Mouse (Mus musculus): ENCODE measurements at regions not wholly inside any gene's neighbourhood (a gene's known extent, or its start where the extent isn't known, plus 50 kb on each side); places are given as distances from the start of the nearest gene placed in this dataset.

- Histone ChIP-seq H3K4me1 (replicated peaks; ENCODE audit: control insufficient read depth, insufficient read depth) (no peaks in the 10 kb centered on the region), H3K4me3 (ENCODE audit: low read depth, low read length) (no peak overlapping the region), H3K27me3 (ENCODE audit: control insufficient read depth, insufficient read depth, low read length) (no peaks in the 10 kb centered on the region), H3K27ac (replicated peaks) (peak overlapping the region; percentile 85), H3K36me3 (ENCODE audit: control insufficient read depth, insufficient read depth, low read length) (no peaks in the 10 kb centered on the region), H3K9me3 (ENCODE audit: control insufficient read depth, low read length) (no peaks in the 10 kb centered on the region), H3K9ac (ENCODE audit: low read length) (no peak overlapping the region), H3K4me2 (replicated peaks; ENCODE audit: low read depth) (no peak overlapping the region)
- ATAC-seq (ENCODE audit: low FRiP score, low TSS enrichment), result peak; percentile 61; the same call in 1 of the 2 replicates
- 51% methylated on average over 11 of the region's 11 CpGs for WGBS
- no peak for TF ChIP-seq CTCF (IDR thresholded peaks at IDR 0.05; ENCODE audit: low read depth)
- peak; percentile 82 for TF ChIP-seq EP300 (optimal IDR thresholded peaks at IDR 0.05)
- DNase-seq (ENCODE audit: low spot score), result no peak
Observed at GRCm38 (mm10) chr14:76708728-76709127, 152.0 kb upstream of the Serp2 start.

GRCm38 (mm10) chr14:76703373-76703764 is 146.7 kb upstream of the Serp2 start:
- 74% methylated on average over 7 of the region's 7 CpGs for WGBS
- DNase-seq (ENCODE audit: low spot score) (no peak), ATAC-seq (ENCODE audit: low FRiP score, low TSS enrichment) (no peak)
- Histone ChIP-seq H3K4me2 (replicated peaks; ENCODE audit: low read depth) (no peak overlapping the region), H3K9me3 (ENCODE audit: control insufficient read depth, low read length) (no peaks in the 10 kb centered on the region), H3K27me3 (ENCODE audit: control insufficient read depth, insufficient read depth, low read length) (no peaks in the 10 kb centered on the region), H3K9ac (ENCODE audit: low read length) (no peak overlapping the region), H3K4me3 (ENCODE audit: low read depth, low read length) (no peak overlapping the region), H3K4me1 (replicated peaks; ENCODE audit: control insufficient read depth, insufficient read depth) (peaks cover 2% of the 10 kb centered on the region), H3K27ac (replicated peaks) (no peak overlapping the region), H3K36me3 (ENCODE audit: control insufficient read depth, insufficient read depth, low read length) (no peaks in the 10 kb centered on the region)
- no peak for TF ChIP-seq EP300 (optimal IDR thresholded peaks at IDR 0.05)
- no peak for TF ChIP-seq CTCF (IDR thresholded peaks at IDR 0.05; ENCODE audit: low read depth)

GRCm38 (mm10) chr14:76702709-76703372 is 146.2 kb upstream of the Serp2 start:
- Histone ChIP-seq H3K36me3 (ENCODE audit: control insufficient read depth, insufficient read depth, low read length) (no peaks in the 10 kb centered on the region), H3K4me3 (ENCODE audit: low read depth, low read length) (no peak overlapping the region), H3K4me2 (replicated peaks; ENCODE audit: low read depth) (no peak overlapping the region), H3K27me3 (ENCODE audit: control insufficient read depth, insufficient read depth, low read length) (no peaks in the 10 kb centered on the region), H3K27ac (replicated peaks) (no peak overlapping the region), H3K4me1 (replicated peaks; ENCODE audit: control insufficient read depth, insufficient read depth) (peaks cover 2% of the 10 kb centered on the region), H3K9ac (ENCODE audit: low read length) (no peak overlapping the region), H3K9me3 (ENCODE audit: control insufficient read depth, low read length) (no peaks in the 10 kb centered on the region)
- ATAC-seq (ENCODE audit: low FRiP score, low TSS enrichment) (no peak), DNase-seq (ENCODE audit: low spot score) (no peak)
- 46% methylated on average over 8 of the region's 8 CpGs for WGBS
- TF ChIP-seq CTCF (IDR thresholded peaks at IDR 0.05; ENCODE audit: low read depth) (no peak), EP300 (optimal IDR thresholded peaks at IDR 0.05) (no peak)

GRCm38 (mm10) chr14:76701911-76702708 is 145.4 kb upstream of the Serp2 start:
- no peak for DNase-seq (ENCODE audit: low spot score)
- 64% methylated on average over 14 of the region's 14 CpGs for WGBS
- H3K36me3 ChIP-seq (ENCODE audit: control insufficient read depth, insufficient read depth, low read length), result no peaks in the 10 kb centered on the region
- no peak for TF ChIP-seq CTCF (IDR thresholded peaks at IDR 0.05; ENCODE audit: low read depth)
- no peak for TF ChIP-seq EP300 (optimal IDR thresholded peaks at IDR 0.05)
- no peak overlapping the region for H3K4me2 ChIP-seq (replicated peaks; ENCODE audit: low read depth)
- H3K27ac ChIP-seq (replicated peaks), result no peak overlapping the region
- peaks cover 2% of the 10 kb centered on the region for H3K4me1 ChIP-seq (replicated peaks; ENCODE audit: control insufficient read depth, insufficient read depth)
- no peak overlapping the region for H3K4me3 ChIP-seq (ENCODE audit: low read depth, low read length)
- no peaks in the 10 kb centered on the region for H3K9me3 ChIP-seq (ENCODE audit: control insufficient read depth, low read length)
- no peak for ATAC-seq (ENCODE audit: low FRiP score, low TSS enrichment)
- H3K9ac ChIP-seq (ENCODE audit: low read length), result no peak overlapping the region
- no peaks in the 10 kb centered on the region for H3K27me3 ChIP-seq (ENCODE audit: control insufficient read depth, insufficient read depth, low read length)

GRCm38 (mm10) chr14:76701304-76701703 is 144.6 kb upstream of the Serp2 start:
- peaks cover 2% of the 10 kb centered on the region for H3K4me1 ChIP-seq (replicated peaks; ENCODE audit: control insufficient read depth, insufficient read depth)
- no peak overlapping the region for H3K4me2 ChIP-seq (replicated peaks; ENCODE audit: low read depth)
- DNase-seq (ENCODE audit: low spot score) (no peak), ATAC-seq (ENCODE audit: low FRiP score, low TSS enrichment) (no peak)
- WGBS, result 65% methylated on average over 1 of the region's 1 CpGs
- no peaks in the 10 kb centered on the region for H3K9me3 ChIP-seq (ENCODE audit: control insufficient read depth, low read length)
- no peak overlapping the region for H3K9ac ChIP-seq (ENCODE audit: low read length)
- no peaks in the 10 kb centered on the region for H3K36me3 ChIP-seq (ENCODE audit: control insufficient read depth, insufficient read depth, low read length)
- H3K4me3 ChIP-seq (ENCODE audit: low read depth, low read length), result no peak overlapping the region
- TF ChIP-seq EP300 (optimal IDR thresholded peaks at IDR 0.05) (no peak), CTCF (IDR thresholded peaks at IDR 0.05; ENCODE audit: low read depth) (no peak)
- H3K27me3 ChIP-seq (ENCODE audit: control insufficient read depth, insufficient read depth, low read length), result no peaks in the 10 kb centered on the region
- H3K27ac ChIP-seq (replicated peaks), result no peak overlapping the region

GRCm38 (mm10) chr14:76700796-76701195 is 144.1 kb upstream of the Serp2 start:
- DNase-seq (ENCODE audit: low spot score) (no peak), ATAC-seq (ENCODE audit: low FRiP score, low TSS enrichment) (no peak)
- H3K4me2 ChIP-seq (replicated peaks; ENCODE audit: low read depth), result no peak overlapping the region
- WGBS, result 88% methylated on average over 3 of the region's 3 CpGs
- H3K4me3 ChIP-seq (ENCODE audit: low read depth, low read length), result no peak overlapping the region
- no peaks in the 10 kb centered on the region for H3K27me3 ChIP-seq (ENCODE audit: control insufficient read depth, insufficient read depth, low read length)
- no peak overlapping the region for H3K27ac ChIP-seq (replicated peaks)
- no peaks in the 10 kb centered on the region for H3K9me3 ChIP-seq (ENCODE audit: control insufficient read depth, low read length)
- H3K9ac ChIP-seq (ENCODE audit: low read length), result no peak overlapping the region
- H3K36me3 ChIP-seq (ENCODE audit: control insufficient read depth, insufficient read depth, low read length), result no peaks in the 10 kb centered on the region
- TF ChIP-seq CTCF (IDR thresholded peaks at IDR 0.05; ENCODE audit: low read depth) (no peak), EP300 (optimal IDR thresholded peaks at IDR 0.05) (no peak)
- H3K4me1 ChIP-seq (replicated peaks; ENCODE audit: control insufficient read depth, insufficient read depth), result peaks cover 4% of the 10 kb centered on the region

Data from stomach, postnatal 0 days (tissue).